Mouse (Mus musculus): ENCODE results near the gene Fam189a1. TPM values are rescaled to one million over a fixed set of nuclear protein-coding genes. Genes with fewer than 3 reads are reported as not detected.

Fam189a1 gene
- polyA plus RNA-seq, 1 experiment from 2014 or later, result not detected

GRCm38 (mm10) chr7:64770779-64771390 lies 385.5 kb downstream of the Fam189a1 start:
- 67% methylated on average over 8 of the region's 8 CpGs for WGBS (ENCODE audit: insufficient replicate concordance)
- no peak for ATAC-seq

DNA sequence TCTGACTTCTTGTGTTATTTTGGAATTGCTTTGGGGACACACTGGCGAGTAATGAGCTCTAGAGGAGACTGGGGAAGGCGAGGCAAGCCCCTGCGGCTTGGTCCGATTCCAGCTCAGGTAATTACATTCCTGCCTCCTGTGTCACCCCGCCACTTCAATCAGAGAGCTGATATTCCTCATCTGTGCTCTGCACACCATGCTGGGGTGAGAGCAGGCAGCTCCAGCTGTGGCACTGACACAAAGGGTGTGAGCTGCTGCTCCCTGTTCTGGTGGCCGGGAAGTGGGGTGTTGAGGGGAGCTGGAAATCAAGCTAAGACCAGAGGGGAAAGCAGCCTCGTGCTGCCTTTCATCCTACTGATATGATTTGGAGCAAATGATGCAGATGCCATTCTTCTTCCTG lies 386.6 kb downstream of the Fam189a1 start:
- Histone ChIP-seq H3K4me3 (no peak overlapping the region), H3K9ac (no peak overlapping the region), H3K9me3 (replicated peaks) (no peaks in the 10 kb centered on the region), H3K27ac (no peak overlapping the region), H3K36me3 (no peaks in the 10 kb centered on the region), H3K27me3 (replicated peaks) (no peaks in the 10 kb centered on the region), H3K4me1 (no peaks in the 10 kb centered on the region), H3K4me2 (no peak overlapping the region)
- WGBS (ENCODE audit: insufficient replicate concordance), result 38% methylated on average over 7 of the region's 7 CpGs
- no peak for ATAC-seq

More at GRCm38 (mm10) chr7:64770779-64771390, 385.5 kb downstream of the Fam189a1 start:
- no peaks in the 10 kb centered on the region for H3K36me3 ChIP-seq
- no peak overlapping the region for H3K9ac ChIP-seq
- H3K4me2 ChIP-seq, result no peak overlapping the region
- no peak overlapping the region for H3K27ac ChIP-seq
- H3K9me3 ChIP-seq (replicated peaks), result no peaks in the 10 kb centered on the region
- H3K4me3 ChIP-seq, result no peak overlapping the region
- H3K27me3 ChIP-seq (replicated peaks), result no peaks in the 10 kb centered on the region
- no peaks in the 10 kb centered on the region for H3K4me1 ChIP-seq

DNA sequence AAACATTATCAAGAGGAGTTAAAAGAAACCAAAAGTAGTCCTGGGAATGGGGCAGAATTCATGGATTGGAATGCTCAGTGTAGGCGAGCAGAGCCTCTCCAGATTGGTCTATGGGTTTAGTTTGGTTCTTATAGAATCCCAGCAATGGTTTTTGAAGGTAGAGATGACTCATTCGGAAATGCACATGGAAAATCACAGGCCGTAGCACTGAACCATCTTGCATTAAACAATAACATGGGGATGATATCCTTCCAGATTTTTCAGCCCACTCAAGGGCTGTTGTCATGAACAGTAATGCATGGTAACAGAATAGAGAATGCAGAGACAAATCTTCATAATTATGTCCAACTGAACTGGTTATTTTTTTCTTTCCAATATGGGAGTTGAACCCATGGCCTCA lies 390.8 kb downstream of the Fam189a1 start:
- H3K36me3 ChIP-seq, result no peaks in the 10 kb centered on the region
- no peak overlapping the region for H3K27ac ChIP-seq
- H3K4me3 ChIP-seq, result no peak overlapping the region
- H3K9me3 ChIP-seq (replicated peaks), result no peaks in the 10 kb centered on the region
- no peak for ATAC-seq
- no peak overlapping the region for H3K4me2 ChIP-seq
- no peaks in the 10 kb centered on the region for H3K27me3 ChIP-seq (replicated peaks)
- no peak overlapping the region for H3K9ac ChIP-seq
- 57% methylated on average over 3 of the region's 3 CpGs for WGBS (ENCODE audit: insufficient replicate concordance)
- no peaks in the 10 kb centered on the region for H3K4me1 ChIP-seq

- Histone ChIP-seq H3K9ac (no peak overlapping the region), H3K4me3 (no peak overlapping the region), H3K4me1 (no peaks in the 10 kb centered on the region), H3K27ac (no peak overlapping the region), H3K27me3 (replicated peaks) (no peaks in the 10 kb centered on the region), H3K36me3 (no peaks in the 10 kb centered on the region), H3K9me3 (replicated peaks) (no peaks in the 10 kb centered on the region), H3K4me2 (no peak overlapping the region)
- no peak for ATAC-seq
- 69% methylated on average over 7 of the region's 7 CpGs for WGBS (ENCODE audit: insufficient replicate concordance)
Observed at GRCm38 (mm10) chr7:64755141-64755540, 401.2 kb downstream of the Fam189a1 start.

DNA sequence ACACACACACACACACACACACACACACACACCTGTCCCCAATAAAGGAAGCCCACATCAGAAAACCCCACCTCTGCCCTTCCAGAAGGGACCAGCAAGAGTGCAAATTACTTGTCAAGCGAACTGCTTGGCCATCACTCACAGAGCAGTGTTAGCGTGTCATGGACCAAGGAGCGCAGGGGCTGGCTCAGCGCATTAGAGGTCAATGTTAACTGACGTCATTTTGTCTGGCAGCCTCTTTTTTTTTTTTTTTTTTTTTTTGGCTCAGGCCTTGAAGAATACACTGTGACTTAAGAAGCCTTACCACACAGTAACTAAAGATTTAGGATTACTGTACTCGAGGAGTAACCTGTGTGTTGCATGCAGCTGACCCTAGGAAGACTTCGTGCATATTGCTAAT lies 402.2 kb downstream of the Fam189a1 start:
- ATAC-seq, result no peak
- Histone ChIP-seq H3K4me1 (no peaks in the 10 kb centered on the region), H3K9me3 (replicated peaks) (no peaks in the 10 kb centered on the region), H3K27me3 (replicated peaks) (no peaks in the 10 kb centered on the region), H3K36me3 (no peaks in the 10 kb centered on the region), H3K4me2 (no peak overlapping the region), H3K4me3 (no peak overlapping the region), H3K9ac (no peak overlapping the region), H3K27ac (no peak overlapping the region)
- WGBS (ENCODE audit: insufficient replicate concordance), result 74% methylated on average over 7 of the region's 7 CpGs

GRCm38 (mm10) chr7:64753678-64754077 lies 402.7 kb downstream of the Fam189a1 start:
- H3K4me2 ChIP-seq, result no peak overlapping the region
- H3K4me1 ChIP-seq, result no peaks in the 10 kb centered on the region
- no peaks in the 10 kb centered on the region for H3K9me3 ChIP-seq (replicated peaks)
- no peaks in the 10 kb centered on the region for H3K36me3 ChIP-seq
- H3K4me3 ChIP-seq, result no peak overlapping the region
- ATAC-seq, result no peak
- WGBS (ENCODE audit: insufficient replicate concordance), result 60% methylated on average over 6 of the region's 6 CpGs
- H3K9ac ChIP-seq, result no peak overlapping the region
- H3K27me3 ChIP-seq (replicated peaks), result no peaks in the 10 kb centered on the region
- no peak overlapping the region for H3K27ac ChIP-seq

DNA sequence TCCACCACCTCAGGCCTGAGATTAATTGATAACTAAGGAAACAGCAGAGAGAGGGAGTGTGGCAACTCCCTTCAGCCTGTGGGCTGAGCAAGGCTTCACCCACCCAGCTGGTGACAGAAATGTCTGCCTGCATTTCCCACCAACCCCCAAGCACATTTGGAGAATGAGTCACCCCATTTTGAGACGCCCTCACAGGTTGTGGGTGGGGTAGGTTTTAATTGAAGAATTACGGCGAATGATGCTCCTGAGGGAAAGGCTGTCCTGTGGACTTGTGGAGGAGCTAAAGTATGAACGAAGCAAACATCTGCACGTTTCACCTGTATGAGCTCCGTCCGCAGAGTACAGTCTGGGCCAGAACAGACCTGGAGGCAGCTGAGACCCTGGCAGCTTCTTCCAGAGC lies 404.2 kb downstream of the Fam189a1 start:
- Histone ChIP-seq H3K9me3 (replicated peaks) (no peaks in the 10 kb centered on the region), H3K4me3 (no peak overlapping the region), H3K9ac (no peak overlapping the region), H3K27ac (no peak overlapping the region), H3K4me2 (no peak overlapping the region), H3K4me1 (no peaks in the 10 kb centered on the region), H3K36me3 (no peaks in the 10 kb centered on the region), H3K27me3 (replicated peaks) (no peaks in the 10 kb centered on the region)
- 84% methylated on average over 7 of the region's 7 CpGs for WGBS (ENCODE audit: insufficient replicate concordance)
- no peak for ATAC-seq

- Histone ChIP-seq H3K9ac (no peak overlapping the region), H3K27me3 (replicated peaks) (no peaks in the 10 kb centered on the region), H3K9me3 (replicated peaks) (no peaks in the 10 kb centered on the region), H3K4me1 (no peaks in the 10 kb centered on the region), H3K4me3 (no peak overlapping the region), H3K27ac (no peak overlapping the region), H3K36me3 (no peaks in the 10 kb centered on the region), H3K4me2 (no peak overlapping the region)
- WGBS (ENCODE audit: insufficient replicate concordance), result 30% methylated on average over 5 of the region's 5 CpGs
- ATAC-seq, result no peak
Observed at GRCm38 (mm10) chr7:64751465-64751864, 404.9 kb downstream of the Fam189a1 start.

- Histone ChIP-seq H3K27ac (no peak overlapping the region), H3K27me3 (replicated peaks) (no peaks in the 10 kb centered on the region), H3K9ac (no peak overlapping the region), H3K9me3 (replicated peaks) (no peaks in the 10 kb centered on the region), H3K4me1 (no peaks in the 10 kb centered on the region), H3K4me2 (no peak overlapping the region), H3K4me3 (no peak overlapping the region), H3K36me3 (no peaks in the 10 kb centered on the region)
- WGBS (ENCODE audit: insufficient replicate concordance), result 74% methylated on average over 7 of the region's 7 CpGs
- no peak for ATAC-seq
Observed at GRCm38 (mm10) chr7:64743610-64744009, 412.8 kb downstream of the Fam189a1 start.

DNA sequence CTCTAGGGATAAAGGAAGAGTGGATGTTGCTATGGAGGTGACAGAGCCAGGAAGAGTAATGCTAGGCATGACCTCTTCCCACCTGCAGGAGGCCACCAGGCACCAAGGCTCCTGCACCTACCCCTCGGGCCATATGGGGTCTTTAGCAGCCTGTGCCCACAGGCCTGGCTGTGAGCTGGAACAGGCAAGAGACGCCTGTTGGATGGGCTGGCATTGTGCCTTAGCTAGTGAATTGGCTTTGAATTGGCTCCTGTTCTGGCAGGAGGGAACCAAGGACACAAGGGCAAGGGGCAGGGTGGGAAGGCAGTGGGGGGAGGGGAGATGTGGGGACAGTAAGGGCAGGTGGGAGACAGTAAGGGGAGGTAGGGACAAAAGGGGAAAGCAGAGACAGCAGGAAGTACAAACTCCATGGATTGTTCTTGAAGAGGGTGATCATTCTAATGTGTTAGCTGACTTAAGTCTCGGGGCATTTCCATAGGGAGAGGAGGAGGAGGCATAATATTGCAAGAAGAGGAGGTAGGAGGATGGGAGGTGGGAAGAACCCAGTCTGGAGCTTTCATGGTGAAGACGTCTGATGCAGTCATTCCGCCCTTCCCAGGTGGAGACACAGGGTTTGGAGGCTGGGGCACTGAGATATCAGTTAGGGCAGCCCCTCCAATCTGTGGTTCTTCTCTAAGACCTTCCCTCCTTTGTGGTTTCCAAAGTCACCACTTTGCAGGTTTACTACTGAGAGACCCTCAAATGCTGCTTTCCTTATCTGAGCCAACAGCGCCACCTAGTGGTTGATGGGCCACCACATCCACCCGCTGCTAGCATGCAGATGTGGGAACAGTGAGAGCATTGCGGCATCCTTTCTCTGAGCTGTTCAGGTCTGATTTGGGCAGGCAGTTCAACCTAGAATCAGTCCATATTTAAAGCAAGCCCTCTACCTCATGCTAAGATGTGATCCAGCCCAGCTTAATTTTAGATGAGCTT lies 414.8 kb downstream of the Fam189a1 start:
- Histone ChIP-seq H3K27ac (no peak overlapping the region), H3K4me2 (no peak overlapping the region), H3K4me3 (no peak overlapping the region), H3K9ac (no peak overlapping the region), H3K9me3 (replicated peaks) (no peaks in the 10 kb centered on the region), H3K27me3 (replicated peaks) (no peaks in the 10 kb centered on the region), H3K36me3 (no peaks in the 10 kb centered on the region), H3K4me1 (no peaks in the 10 kb centered on the region)
- ATAC-seq, result no peak
- 29% methylated on average over 8 of the region's 8 CpGs for WGBS (ENCODE audit: insufficient replicate concordance)

GRCm38 (mm10) chr7:64739131-64739530 lies 417.2 kb downstream of the Fam189a1 start:
- WGBS (ENCODE audit: insufficient replicate concordance), result 71% methylated on average over 11 of the region's 11 CpGs
- Histone ChIP-seq H3K9ac (no peak overlapping the region), H3K27me3 (replicated peaks) (no peaks in the 10 kb centered on the region), H3K4me2 (no peak overlapping the region), H3K9me3 (replicated peaks) (no peaks in the 10 kb centered on the region), H3K27ac (no peak overlapping the region), H3K4me1 (no peaks in the 10 kb centered on the region), H3K36me3 (no peaks in the 10 kb centered on the region), H3K4me3 (no peak overlapping the region)
- no peak for ATAC-seq

GRCm38 (mm10) chr7:64729785-64730184 lies 426.6 kb downstream of the Fam189a1 start:
- no peaks in the 10 kb centered on the region for H3K4me1 ChIP-seq
- H3K27ac ChIP-seq, result no peak overlapping the region
- no peaks in the 10 kb centered on the region for H3K36me3 ChIP-seq
- no peaks in the 10 kb centered on the region for H3K9me3 ChIP-seq (replicated peaks)
- no peak overlapping the region for H3K9ac ChIP-seq
- H3K27me3 ChIP-seq (replicated peaks), result no peaks in the 10 kb centered on the region
- H3K4me3 ChIP-seq, result no peak overlapping the region
- H3K4me2 ChIP-seq, result no peak overlapping the region
- 21% methylated on average over 7 of the region's 7 CpGs for WGBS (ENCODE audit: insufficient replicate concordance)
- ATAC-seq, result no peak
